Mouse (Mus musculus) regulatory T cell (primary cell): Measurements from ENCODE around the gene Vmn1r180.
"Not testable (repeated sequence)": the region's sequence is repeated elsewhere in the genome, so short reads cannot be mapped to it uniquely, and the experiment has no call there.

ENCODE experiments used
- in situ Hi-C: fragments of 300-600 bp; cut with MboI, MseI; formaldehyde crosslinking; loops from one replicate; pipeline ENCODE4 v1.15.1; 2025; ENCODE audit warnings: high pct_unique_total_duplicates

Gene Vmn1r180

DNA sequence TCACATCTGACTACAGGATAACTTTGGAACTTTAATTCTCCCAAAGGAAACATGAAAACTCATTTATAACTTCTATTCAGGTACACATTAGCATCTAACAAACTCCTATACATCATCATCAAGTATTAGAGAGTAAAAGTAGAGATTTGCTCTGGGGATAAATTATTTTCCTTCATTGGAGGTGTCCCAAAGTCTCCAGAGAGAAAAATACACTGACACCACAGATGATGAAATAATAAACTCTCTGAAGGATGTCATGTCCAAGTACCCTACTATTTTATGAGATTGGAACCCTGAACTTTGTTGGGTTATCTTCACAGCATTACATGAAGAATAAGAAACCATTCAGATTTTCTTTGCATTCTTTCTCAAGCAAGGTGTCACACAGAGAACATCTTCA is at the start of gene Vmn1r180:
Vmn1r180 (plus strand) TSS at position 301 of the 400 bp plus-strand sequence.
- in situ Hi-C loops, result no loop called here

DNA sequence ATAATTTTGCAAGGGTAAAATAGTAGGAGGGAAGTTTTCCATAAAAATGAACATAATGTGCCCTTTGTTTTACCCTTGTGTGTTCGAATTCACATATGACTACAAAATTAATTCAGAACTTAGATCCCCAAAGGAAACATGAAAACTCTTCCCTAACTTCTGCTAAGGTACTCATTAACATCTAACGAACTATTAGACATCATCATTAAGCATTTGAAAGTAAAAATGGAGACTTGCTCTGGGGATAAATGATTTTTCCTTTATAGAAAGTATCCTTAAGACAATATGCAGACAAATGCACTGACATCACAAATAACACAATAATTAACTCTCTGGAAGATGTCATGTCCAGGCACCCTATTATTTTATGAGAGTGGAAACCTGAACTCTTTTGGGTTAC is 23.8 kb upstream of the Vmn1r180 start, which contains the start of gene Vmn1r179:
Vmn1r179 (plus strand) TSS at position 301 of the 400 bp plus-strand sequence.
- in situ Hi-C loops, result no loop called here

DNA sequence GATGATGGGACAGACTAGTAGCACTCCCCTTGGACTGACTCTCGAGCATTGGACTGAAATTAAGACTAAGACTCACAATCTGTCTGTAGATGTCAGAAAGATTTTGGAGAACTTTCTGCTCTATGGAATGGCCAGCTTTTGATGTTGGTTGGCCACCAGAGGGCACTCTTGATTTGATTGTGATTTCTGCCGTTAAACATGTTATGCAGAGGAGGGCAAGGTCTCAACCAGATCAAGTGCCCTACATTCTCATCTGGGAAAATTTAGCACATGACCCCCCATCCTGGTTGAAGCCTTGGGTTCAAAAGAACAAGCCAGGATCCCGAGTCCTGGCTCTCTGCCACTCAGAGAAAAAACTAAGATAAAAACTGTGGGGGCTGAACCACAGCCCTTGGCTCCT is 17.6 kb downstream of the Vmn1r180 start:
- in situ Hi-C loops, result loop anchor here (10.0 kb wide), 2 partner anchors 317 to 447 kb away; no protein-coding TSS in a partner anchor

DNA sequence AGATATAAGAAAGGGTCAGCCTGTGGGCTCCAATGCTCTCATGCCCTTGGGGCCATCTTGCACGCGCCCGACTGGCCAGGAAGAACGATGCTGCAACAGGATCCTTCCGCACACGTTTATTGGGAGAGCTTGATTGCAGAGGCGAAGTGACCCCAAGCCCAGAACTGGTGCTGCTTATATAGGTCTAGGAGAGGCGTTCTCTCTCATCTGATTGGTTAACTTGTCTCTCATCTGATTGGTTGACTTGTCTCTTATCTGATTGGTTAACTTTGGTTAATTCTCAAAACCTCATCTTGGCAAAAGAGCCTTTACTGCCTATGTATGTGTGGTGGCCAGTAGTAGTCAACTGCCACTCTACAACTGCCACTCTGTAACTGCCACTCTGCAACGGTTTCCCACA is 23.9 kb downstream of the Vmn1r180 start, which contains the start of gene Vmn1r181:
Vmn1r181 (plus strand) TSS at position 301 of the 400 bp plus-strand sequence.
- in situ Hi-C loops, result not testable (repeated sequence)

DNA sequence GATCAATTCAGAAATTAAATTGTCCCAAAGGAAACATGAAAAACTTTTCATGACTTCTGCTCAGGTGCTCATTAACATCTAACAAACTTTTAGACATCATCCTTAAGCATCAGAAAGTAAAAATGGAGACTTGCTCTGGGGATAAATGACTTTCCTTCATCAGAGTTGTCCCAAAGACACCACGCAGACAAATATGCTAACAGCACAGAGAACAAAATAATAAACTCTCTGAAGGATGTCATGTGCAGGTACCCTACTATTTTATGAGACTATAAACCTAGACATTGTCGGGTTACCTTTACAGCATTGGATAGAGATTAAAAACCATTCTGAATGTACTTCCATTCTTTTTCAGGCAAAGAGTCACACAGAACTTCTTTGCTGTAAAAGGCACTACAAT is 51.0 kb downstream of the Vmn1r180 start, which contains the start of gene V1rd19:
V1rd19 (plus strand) TSS at position 301 of the 400 bp plus-strand sequence.
- in situ Hi-C loops, result no loop called here
